Mouse (Mus musculus) MEL (cell line): ENCODE data around the gene Zfp771. TPM values are rescaled to one million over a fixed set of nuclear protein-coding genes. Genes with fewer than 3 reads are reported as not detected.

Experiments
- DNase-seq: peaks from one replicate; pipeline ENCODE4 v3.0.0; 2011; ENCODE audit warnings: low read depth, low spot score
- H3K27ac ChIP-seq: 2 replicates; pipeline ENCODE4 v1.5.1; 2012; ENCODE audit warnings: low read depth, mild to moderate bottlenecking, control low read depth, low read length, moderate library complexity; ENCODE audit not compliant: control insufficient read depth
- H3K27me3 ChIP-seq, 2 experiments: fragments of 150-350 bp in 1 of 2; sonication (generic) in 1 of 2; 2 replicates each; pipeline ENCODE4 v1.6.1; 2012; ENCODE audit warnings: low read length in 2 of 2, mild to moderate bottlenecking in 2 of 2, improper control_type of control experiment in 1 of 2, moderate library complexity in 1 of 2; ENCODE audit not compliant: insufficient read depth in 2 of 2, control insufficient read depth in 1 of 2
- H3K36me3 ChIP-seq, 2 experiments: 2 replicates each; pipeline ENCODE4 v1.6.1; 2012 to 2014; ENCODE audit warnings: low read length in 2 of 2, improper control_type of control experiment in 1 of 2, inconsistent platforms in 1 of 2, mild to moderate bottlenecking in 1 of 2; ENCODE audit not compliant: insufficient read depth in 2 of 2, control insufficient read depth in 1 of 2
- H3K4me1 ChIP-seq, 2 experiments: fragments of 150-350 bp in 1 of 2; sonication (generic) in 1 of 2; 2 replicates each; pipeline ENCODE4 v1.6.1; 2012; ENCODE audit warnings: low read length in 2 of 2, improper control_type of control experiment in 1 of 2, mild to moderate bottlenecking in 1 of 2; ENCODE audit not compliant: insufficient read depth in 2 of 2, control insufficient read depth in 1 of 2
- H3K4me3 ChIP-seq, 2 experiments: fragments of 150-350 bp in 1 of 2; sonication (generic) in 1 of 2; 2 replicates each; pipeline ENCODE4 v1.5.1; 2012; ENCODE audit warnings: low read depth in 2 of 2, low read length in 2 of 2, mild to moderate bottlenecking in 2 of 2, moderate library complexity in 2 of 2, control low read depth in 1 of 2, improper control_type of control experiment in 1 of 2; ENCODE audit not compliant: control insufficient read depth in 1 of 2, insufficient read depth in 1 of 2
- H3K79me2 ChIP-seq: 2 replicates; pipeline ENCODE4 v1.6.1; 2012; ENCODE audit warnings: mild to moderate bottlenecking, low read length, moderate library complexity; ENCODE audit not compliant: control insufficient read depth, poor library complexity, insufficient read depth
- H3K9ac ChIP-seq: 2 replicates; pipeline ENCODE4 v1.6.1; 2012; ENCODE audit warnings: low read depth, mild to moderate bottlenecking, control low read depth, low read length, moderate library complexity; ENCODE audit not compliant: control insufficient read depth, poor library complexity, severe bottlenecking
- H3K9me3 ChIP-seq: fragments of 150-350 bp; sonication (generic); replicated peaks from 2 replicates; pipeline ENCODE4 v1.6.1; 2012; ENCODE audit warnings: mild to moderate bottlenecking, low read length, improper control_type of control experiment, moderate library complexity; ENCODE audit not compliant: insufficient read depth
- CHD1 ChIP-seq: IDR thresholded peaks from 2 replicates; pipeline ENCODE4 v1.6.1; 2012; ENCODE audit warnings: low read depth, mild to moderate bottlenecking, inconsistent platforms, low read length, improper control_type of control experiment
- CHD2 ChIP-seq: IDR thresholded peaks from 2 replicates; pipeline ENCODE4 v1.6.1; 2011; ENCODE audit warnings: low read length, improper control_type of control experiment
- CTCF ChIP-seq, 3 experiments: IDR thresholded peaks in 2 of 3; conservative IDR thresholded peaks in 1 of 3; 2 replicates each; pipeline ENCODE4 v1.5.1; 2011 to 2012; ENCODE audit warnings: low read length in 3 of 3, low read depth in 2 of 3, mild to moderate bottlenecking in 2 of 3, improper control_type of control experiment in 1 of 3, inconsistent platforms in 1 of 3, mixed read lengths in 1 of 3, moderate library complexity in 1 of 3; ENCODE audit not compliant: control insufficient read depth in 1 of 3, insufficient read depth in 1 of 3, poor library complexity in 1 of 3, severe bottlenecking in 1 of 3
- ELF1 ChIP-seq: IDR thresholded peaks from 2 replicates; pipeline ENCODE4 v1.6.1; 2014; ENCODE audit warnings: low read depth, mild to moderate bottlenecking, inconsistent platforms, low read length, improper control_type of control experiment, moderate library complexity
- EP300 ChIP-seq, 2 experiments: IDR thresholded peaks; 2 replicates each; pipeline ENCODE4 v1.6.1; 2011; ENCODE audit warnings: improper control_type of control experiment in 2 of 2, low read length in 2 of 2, low read depth in 1 of 2, mild to moderate bottlenecking in 1 of 2
- GATA1 ChIP-seq: IDR thresholded peaks from 2 replicates; pipeline ENCODE4 v1.6.1; 2011; ENCODE audit warnings: low read depth, low read length, improper control_type of control experiment
- HCFC1 ChIP-seq: IDR thresholded peaks from 2 replicates; pipeline ENCODE4 v1.6.1; 2012; ENCODE audit warnings: low read depth, mild to moderate bottlenecking, inconsistent platforms, low read length, improper control_type of control experiment, moderate library complexity
- JUND ChIP-seq: IDR thresholded peaks from 2 replicates; pipeline ENCODE4 v1.6.1; 2011; ENCODE audit warnings: low read depth, mild to moderate bottlenecking, improper control_type of control experiment, low read length
- KAT2A ChIP-seq: conservative IDR thresholded peaks from 2 replicates; pipeline ENCODE4 v1.6.1; 2012; ENCODE audit warnings: low read depth, low read length, improper control_type of control experiment, inconsistent platforms
- MAFK ChIP-seq: IDR thresholded peaks from 2 replicates; pipeline ENCODE4 v1.6.1; 2011; ENCODE audit warnings: low read depth, mild to moderate bottlenecking, low read length, improper control_type of control experiment, borderline replicate concordance
- MAX ChIP-seq: IDR thresholded peaks from 2 replicates; pipeline ENCODE4 v1.6.1; 2011; ENCODE audit warnings: low read length, improper control_type of control experiment
- MEF2A ChIP-seq: IDR thresholded peaks from 2 replicates; pipeline ENCODE4 v1.6.1; 2014; ENCODE audit warnings: low read depth, mild to moderate bottlenecking, inconsistent platforms, low read length, improper control_type of control experiment; ENCODE audit not compliant: poor library complexity, insufficient replicate concordance, severe bottlenecking; ENCODE audit errors: extremely low read depth
- MXI1 ChIP-seq: IDR thresholded peaks from 2 replicates; pipeline ENCODE4 v1.6.1; 2011; ENCODE audit warnings: mild to moderate bottlenecking, low read depth, low read length, improper control_type of control experiment
- MYC ChIP-seq: IDR thresholded peaks from 2 replicates; pipeline ENCODE4 v1.6.1; 2011; ENCODE audit warnings: low read depth, mild to moderate bottlenecking, low read length, improper control_type of control experiment, moderate library complexity
- NELFE ChIP-seq: IDR thresholded peaks from 2 replicates; pipeline ENCODE4 v1.6.1; 2011; ENCODE audit warnings: low read depth, low read length, improper control_type of control experiment
- POLR2A ChIP-seq, 2 experiments: IDR thresholded peaks; 2 replicates each; pipeline ENCODE4 v1.6.1; 2011 to 2012; ENCODE audit warnings: low read length in 2 of 2, mild to moderate bottlenecking in 2 of 2, control low read depth in 1 of 2, improper control_type of control experiment in 1 of 2, low read depth in 1 of 2, moderate library complexity in 1 of 2; ENCODE audit not compliant: control insufficient read depth in 1 of 2, insufficient read depth in 1 of 2, poor library complexity in 1 of 2
- POLR2AphosphoS2 ChIP-seq: IDR thresholded peaks from 2 replicates; pipeline ENCODE4 v1.6.1; 2011; ENCODE audit warnings: low read length, improper control_type of control experiment
- POLR2AphosphoS5 ChIP-seq: IDR thresholded peaks from 2 replicates; pipeline ENCODE4 v1.6.1; 2012; ENCODE audit warnings: low read depth, borderline replicate concordance, mild to moderate bottlenecking, inconsistent platforms, low read length, moderate library complexity, mixed read lengths
- RAD21 ChIP-seq: IDR thresholded peaks from 2 replicates; pipeline ENCODE4 v1.6.1; 2011; ENCODE audit warnings: mild to moderate bottlenecking, low read depth, low read length, improper control_type of control experiment
- SIN3A ChIP-seq: IDR thresholded peaks from 2 replicates; pipeline ENCODE4 v1.6.1; 2012; ENCODE audit warnings: low read length, improper control_type of control experiment, inconsistent platforms
- SMC3 ChIP-seq: IDR thresholded peaks from 2 replicates; pipeline ENCODE4 v1.6.1; 2011; ENCODE audit warnings: low read depth, low read length, improper control_type of control experiment
- TBP ChIP-seq: IDR thresholded peaks from 2 replicates; pipeline ENCODE4 v1.8.0; 2011; ENCODE audit warnings: low read depth, low read length, improper control_type of control experiment
- TCF12 ChIP-seq: IDR thresholded peaks from 2 replicates; pipeline ENCODE4 v1.6.1; 2014; ENCODE audit warnings: low read depth, mild to moderate bottlenecking, inconsistent platforms, low read length, improper control_type of control experiment, moderate library complexity
- UBTF ChIP-seq: IDR thresholded peaks from 2 replicates; pipeline ENCODE4 v1.6.1; 2012; ENCODE audit warnings: low read depth, mild to moderate bottlenecking, inconsistent platforms, low read length, improper control_type of control experiment, moderate library complexity, borderline replicate concordance; ENCODE audit not compliant: insufficient read depth
- USF1 ChIP-seq: IDR thresholded peaks from 2 replicates; pipeline ENCODE4 v1.6.1; 2014; ENCODE audit warnings: low read depth, mild to moderate bottlenecking, inconsistent platforms, low read length, improper control_type of control experiment, moderate library complexity
- USF2 ChIP-seq, 2 experiments: IDR thresholded peaks; 2 replicates each; pipeline ENCODE4 v1.6.1; 2011 to 2012; ENCODE audit warnings: improper control_type of control experiment in 2 of 2, low read length in 2 of 2, borderline replicate concordance in 1 of 2, inconsistent platforms in 1 of 2, low read depth in 1 of 2, mild to moderate bottlenecking in 1 of 2; ENCODE audit not compliant: insufficient read depth in 1 of 2
- ZC3H11A ChIP-seq: IDR thresholded peaks from 2 replicates; pipeline ENCODE4 v1.6.1; 2012; ENCODE audit warnings: low read depth, mild to moderate bottlenecking, inconsistent platforms, low read length, improper control_type of control experiment
- ZKSCAN1 ChIP-seq: IDR thresholded peaks from 2 replicates; pipeline ENCODE4 v1.6.1; 2012; ENCODE audit warnings: low read depth, mild to moderate bottlenecking, inconsistent platforms, low read length, improper control_type of control experiment, moderate library complexity
- ZMIZ1 ChIP-seq: IDR thresholded peaks from 2 replicates; pipeline ENCODE4 v1.6.1; 2012; ENCODE audit warnings: low read depth, mild to moderate bottlenecking, inconsistent platforms, low read length, improper control_type of control experiment, moderate library complexity
- ZNF384 ChIP-seq: IDR thresholded peaks from 2 replicates; pipeline ENCODE4 v1.6.1; 2012; ENCODE audit warnings: low read depth, mild to moderate bottlenecking, inconsistent platforms, low read length, improper control_type of control experiment
- polyA plus RNA-seq, 2 experiments: library from polyadenylated mRNA; stranded (reverse) in 1 of 2; unstranded in 1 of 2; fragments of >175 nt in 1 of 2; fragments of >200 nt in 1 of 2; gene quantifications; 2 replicates each; pipeline versions ENCODE4 v1.2.1 to v1.2.4; 2012; ENCODE audit warnings: low replicate concordance in 2 of 2, low read depth in 1 of 2; ENCODE audit not compliant: insufficient read length in 2 of 2, insufficient read depth in 1 of 2, missing spikeins in 1 of 2
- total RNA-seq: library from RNA; depleted of rRNA; stranded (reverse); fragments of 300-350 nt; gene quantifications from 2 replicates; pipeline ENCODE4 v1.2.3, GENCODE M21; 2012

The Zfp771 gene
- total and polyA plus RNA-seq, 3 experiments = 33.4 to 58.3 TPM; not detected in 1

DNA sequence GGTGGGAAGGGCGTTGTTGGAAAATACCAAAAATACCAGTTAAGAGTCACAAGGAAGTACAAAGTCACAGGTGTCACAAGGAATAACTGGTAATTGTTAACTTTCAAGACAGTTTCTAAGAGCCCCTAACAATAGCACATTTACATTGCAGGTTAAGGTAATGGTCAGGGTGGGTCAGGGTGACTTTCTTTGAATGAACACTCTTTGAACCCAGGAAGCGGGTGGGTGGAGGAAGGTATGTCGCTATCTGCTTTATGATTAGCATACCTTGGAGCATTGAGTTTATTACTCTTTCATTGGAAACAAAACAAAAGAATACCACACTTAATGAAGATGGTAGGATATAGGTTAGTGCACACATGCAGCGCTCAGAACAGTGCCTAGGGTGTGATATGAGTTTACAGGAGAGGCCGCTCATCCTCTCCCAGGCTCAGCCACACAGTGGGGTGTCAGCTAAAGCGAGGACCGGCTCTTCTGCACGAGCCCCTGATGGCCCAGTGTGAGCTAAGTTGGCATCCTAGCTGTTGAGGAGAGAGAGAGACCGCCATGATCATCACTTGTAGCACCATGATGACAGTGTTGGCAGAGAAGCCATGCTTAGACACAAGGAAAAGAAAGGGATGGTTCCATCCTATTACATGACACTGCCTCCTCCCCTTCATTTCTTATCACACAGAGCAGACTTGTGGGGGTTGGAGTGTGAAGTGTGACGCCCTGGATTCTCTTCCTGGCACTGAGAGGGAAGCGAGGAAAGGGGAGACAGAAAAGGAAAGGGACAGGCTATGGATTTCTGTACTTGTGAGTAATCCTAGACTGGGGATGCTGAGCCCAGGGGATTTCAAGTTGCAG is 18.7 kb upstream of the Zfp771 start (continued):
- TF ChIP-seq TBP = no peak
- TF ChIP-seq MAX = peak; percentile 67
- no peak for TF ChIP-seq CHD2
- TF ChIP-seq SMC3 = no peak

- TF ChIP-seq ZC3H11A = peak; percentile 63
- peak; percentile 98 for TF ChIP-seq MYC
- no peak for TF ChIP-seq MAFK
- peak; percentile 79 for TF ChIP-seq SMC3
- no peak for TF ChIP-seq POLR2A (IDR thresholded peaks at IDR 0.05; ENCODE audit: control insufficient read depth in 1 of 2, insufficient read depth in 1 of 2, low read depth in 1 of 2, low read length in 2 of 2, poor library complexity in 1 of 2)
- TF ChIP-seq POLR2AphosphoS2 = peak; percentile 53; the same call in 1 of the 2 replicates
- TF ChIP-seq RAD21 = peak; percentile 88
- TF ChIP-seq CTCF (IDR thresholded peaks at IDR 0.05 in 2 of 3, conservative IDR thresholded peaks at IDR 0.05 in 1 of 3; ENCODE audit: control insufficient read depth in 1 of 3, insufficient read depth in 1 of 3, low read depth in 2 of 3, low read length in 3 of 3, poor library complexity in 1 of 3, severe bottlenecking in 1 of 3) = peak; percentile 74 to 91 (median 84)
- TF ChIP-seq USF1 = peak; percentile 81
- TF ChIP-seq GATA1 = 0 out of 2 replicates have a peak, but pooled peaks have one; percentile 13
- TF ChIP-seq USF2 (IDR thresholded peaks at IDR 0.05; ENCODE audit: borderline replicate concordance in 1 of 2, insufficient read depth in 1 of 2, low read depth in 1 of 2, low read length in 2 of 2) = no peak
- TF ChIP-seq SIN3A = peak; percentile 91
- no peak for TF ChIP-seq NELFE
- peak; percentile 21; the same call in 1 of the 2 replicates for TF ChIP-seq ELF1
- no peak for TF ChIP-seq ZKSCAN1
- peak; percentile 55 for TF ChIP-seq ZNF384
- TF ChIP-seq ZMIZ1 = 0 out of 2 replicates have a peak, but pooled peaks have one; percentile 55
- 0 out of 4 replicates have a peak, but pooled peaks of 1 of the 2 experiments have one; percentile 26 for TF ChIP-seq EP300 (IDR thresholded peaks at IDR 0.05; ENCODE audit: low read depth in 1 of 2, low read length in 2 of 2)
- TF ChIP-seq POLR2AphosphoS5 = no peak
- no peak for TF ChIP-seq UBTF
- TF ChIP-seq KAT2A = no peak
- 0 out of 2 replicates have a peak, but pooled peaks have one; percentile 53 for TF ChIP-seq HCFC1
- TF ChIP-seq MXI1 = peak; percentile 96
- no peak for TF ChIP-seq CHD1
- TF ChIP-seq MEF2A = no peak
- TF ChIP-seq JUND = 0 out of 2 replicates have a peak, but pooled peaks have one; percentile 56
- 0 out of 2 replicates have a peak, but pooled peaks have one; percentile 13 for TF ChIP-seq TCF12
- TF ChIP-seq MAX = peak; percentile 89
- TF ChIP-seq, all 39 proteins: peak for 18
- peak; percentile 96 for DNase-seq
- H3K36me3 ChIP-seq = peaks cover 0 to 19% of the 10 kb centered on the region in 2 experiments; a peak in 2 of 4 replicates
- no peaks in the 10 kb centered on the region for H3K9me3 ChIP-seq
- H3K27ac ChIP-seq = peak overlapping the region; percentile 59
- no peak overlapping the region for H3K9ac ChIP-seq
- H3K27me3 ChIP-seq = no peaks in the 10 kb centered on the region
- peaks cover 11 to 32% of the 10 kb centered on the region in 2 experiments for H3K4me1 ChIP-seq
- peaks cover 26% of the 10 kb centered on the region for H3K79me2 ChIP-seq
- no peak overlapping the region for H3K4me3 ChIP-seq
Observed at GRCm38 (mm10) chr7:127228615-127229303, 15.3 kb upstream of the Zfp771 start.
